Mouse (Mus musculus): ENCODE data around the gene Pias3.

- TF ChIP-seq CTCF (IDR thresholded peaks at IDR 0.05; ENCODE audit: low read depth, low read length) (no peak), GATA1 (IDR thresholded peaks at IDR 0.05; ENCODE audit: borderline replicate concordance, low read length) (no peak)
Observed at GRCm38 (mm10) chr3:96683496-96683895, 12.7 kb upstream of the Pias3 start.

Measured in G1E (cell line).